Mouse (Mus musculus): ENCODE data around the gene Tmem45a.

DNA sequence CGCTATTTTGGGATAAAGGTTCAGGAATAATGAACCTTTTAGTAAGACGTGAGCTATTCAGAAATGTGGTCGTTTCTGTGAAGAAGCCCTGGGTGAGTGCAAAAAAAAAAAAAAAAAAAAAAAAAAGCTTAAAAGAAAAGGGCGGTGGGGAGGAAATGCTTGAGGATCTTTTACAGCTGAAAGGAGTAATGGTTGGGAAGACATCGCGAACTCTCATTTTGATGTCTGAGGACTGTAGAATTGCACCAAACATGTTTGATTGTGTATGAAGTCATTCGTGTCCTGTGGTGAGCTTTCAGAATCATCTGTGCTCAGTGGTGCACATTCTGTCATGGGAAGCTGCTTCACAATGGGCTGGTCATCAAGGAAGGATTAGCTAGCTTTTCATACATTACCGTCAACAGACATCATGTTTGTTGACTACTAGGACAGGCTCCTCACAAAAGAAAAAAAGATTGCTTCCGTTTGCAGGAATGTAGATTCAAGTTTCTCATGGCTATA, 700 bp upstream of the Tmem45a start:
- TF ChIP-seq CTCF (IDR thresholded peaks at IDR 0.05; ENCODE audit: low read depth, low read length) (no peak), POLR2A (IDR thresholded peaks at IDR 0.05; ENCODE audit: borderline replicate concordance, low read depth, low read length) (no peak)

All from bone marrow macrophage, adult 2 months (primary cell).